Mouse (Mus musculus) brain, embryonic 14.5 days (tissue): ENCODE measurements around the gene Gtf2ird1. TPM values are rescaled to one million over a fixed set of nuclear protein-coding genes. Genes with fewer than 3 reads are reported as not detected.
"Not testable (repeated sequence)": the region's sequence is repeated elsewhere in the genome, so short reads cannot be mapped to it uniquely, and the experiment has no call there.

Experiments used
- DNase-seq: peaks from one replicate; pipeline ENCODE4 v3.0.0-alpha.2; 2011; ENCODE audit warnings: low read depth
- CTCF ChIP-seq: fragments of 200-500 bp; IDR thresholded peaks from 2 replicates; pipeline ENCODE4 v1.5.1; 2012; ENCODE audit warnings: inconsistent platforms, mild to moderate bottlenecking, moderate library complexity, borderline replicate concordance; ENCODE audit not compliant: insufficient read depth, insufficient read length; ENCODE audit errors: extremely low read depth
- POLR2A ChIP-seq: fragments of 200-500 bp; IDR thresholded peaks from 2 replicates; pipeline ENCODE4 v1.6.1; 2012; ENCODE audit warnings: mild to moderate bottlenecking, inconsistent platforms, borderline replicate concordance; ENCODE audit not compliant: poor library complexity, insufficient read depth, insufficient read length, severe bottlenecking; ENCODE audit errors: extremely low read depth
- polyA plus RNA-seq: library from polyadenylated mRNA; depleted of rRNA; stranded (reverse); fragments of >200 nt; gene quantifications from 2 replicates; pipeline ENCODE4 v1.2.3, GENCODE M21; 2012

Gtf2ird1 gene
- polyA plus RNA-seq, 1 experiment: 80.5 TPM

GRCm38 (mm10) chr5:134397434-134398163 lies 58.9 kb downstream of the Gtf2ird1 start:
- DNase-seq: no peak
- no peak for TF ChIP-seq CTCF
- no peak for TF ChIP-seq POLR2A

DNA sequence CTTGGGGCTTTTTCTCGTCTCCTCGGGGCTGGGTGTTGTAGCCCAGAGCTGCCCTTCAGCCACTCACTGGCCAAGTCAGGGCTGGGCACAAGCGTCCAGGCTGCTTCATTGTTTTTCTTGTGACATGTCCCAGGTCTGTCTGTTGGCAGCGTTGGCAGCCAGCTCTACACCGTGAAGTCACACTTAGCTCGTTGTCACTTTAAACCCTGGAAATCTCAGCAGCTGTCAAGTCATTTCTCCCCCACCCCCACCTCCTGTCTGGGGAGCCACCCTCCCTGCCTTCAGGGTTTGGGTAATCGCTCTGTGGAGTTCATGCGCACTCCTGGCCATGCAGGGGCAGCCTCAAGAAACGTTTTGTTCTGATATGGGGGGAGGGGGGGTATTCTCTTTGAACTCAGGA lies 60.0 kb downstream of the Gtf2ird1 start:
- TF ChIP-seq CTCF (no peak), POLR2A (no peak)
- peak; percentile 62 for DNase-seq

GRCm38 (mm10) chr5:134394624-134395023 lies 61.9 kb downstream of the Gtf2ird1 start:
- TF ChIP-seq CTCF: no peak
- no peak for TF ChIP-seq POLR2A
- peak; percentile 32 for DNase-seq

- no peak for TF ChIP-seq POLR2A
- TF ChIP-seq CTCF: no peak
- DNase-seq: no peak
Measured at GRCm38 (mm10) chr5:134393624-134394023, 62.9 kb downstream of the Gtf2ird1 start.

DNA sequence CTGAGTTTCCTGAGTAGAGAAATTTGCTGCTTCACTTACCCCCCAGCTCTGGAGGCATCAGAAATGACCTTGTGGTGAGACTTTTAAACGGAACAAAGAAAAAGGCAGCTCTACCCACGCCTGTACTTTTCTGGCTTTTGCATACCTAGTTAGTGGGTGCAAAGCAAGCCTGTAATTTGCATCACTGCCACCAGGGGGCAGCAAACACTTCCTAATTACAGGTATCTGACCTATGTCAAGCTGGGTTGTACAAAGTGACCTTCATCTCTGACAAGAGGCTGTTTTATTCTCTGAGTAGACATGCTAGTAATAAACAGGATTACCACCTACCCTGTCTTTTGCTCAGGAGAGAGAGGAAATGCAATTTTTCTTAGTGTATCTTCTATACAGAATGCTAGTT lies 71.4 kb downstream of the Gtf2ird1 start:
- TF ChIP-seq CTCF (peak; percentile 78; the same call in 1 of the 2 replicates), POLR2A (no peak)
- DNase-seq: peak; percentile 68

DNA sequence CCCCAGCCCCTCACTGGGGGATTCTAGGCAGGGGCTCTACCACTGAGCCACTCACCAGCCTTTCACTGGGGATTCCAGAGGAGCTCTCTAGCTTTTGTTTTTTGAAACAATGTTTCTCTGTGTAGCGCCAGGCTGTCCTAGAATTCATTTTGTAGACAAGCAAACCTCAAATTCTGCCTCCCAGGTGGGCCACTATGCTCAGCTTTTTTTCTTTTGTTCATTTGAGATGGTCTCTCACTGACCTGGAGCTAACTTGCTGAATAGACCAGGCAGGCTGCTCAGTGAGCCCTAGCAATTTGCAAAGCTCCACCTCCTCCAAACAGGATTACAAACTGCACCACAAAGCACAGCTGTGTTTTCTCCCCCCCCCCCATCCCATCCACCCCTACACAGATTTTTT lies 81.3 kb downstream of the Gtf2ird1 start:
- TF ChIP-seq CTCF: no peak
- DNase-seq: no peak

DNA sequence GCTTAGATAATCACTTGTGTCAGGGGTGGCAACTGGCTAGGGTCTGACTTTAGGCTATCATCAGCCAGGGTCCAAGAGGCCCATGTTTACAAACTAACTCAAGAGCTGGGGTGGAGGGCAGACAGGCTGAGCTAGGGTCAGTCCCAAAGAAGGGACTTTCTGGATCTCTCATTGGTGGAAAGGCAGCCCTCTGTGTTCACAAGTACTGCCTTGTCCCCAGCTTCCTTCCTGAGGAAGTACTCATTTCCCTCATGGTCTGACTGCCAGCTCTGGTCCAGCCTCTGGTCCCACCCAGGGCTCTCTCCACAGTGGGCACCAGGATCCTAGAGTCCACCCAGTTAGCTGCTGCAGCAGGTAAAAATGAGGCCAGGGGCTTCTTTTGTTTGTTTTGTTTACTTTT lies 82.0 kb downstream of the Gtf2ird1 start:
- DNase-seq: no peak
- TF ChIP-seq CTCF (no peak), POLR2A (no peak)

- TF ChIP-seq POLR2A (no peak), CTCF (peak; percentile 78; the same call in 1 of the 2 replicates)
- DNase-seq: peak; percentile 79
Measured at GRCm38 (mm10) chr5:134373912-134374488, 82.5 kb downstream of the Gtf2ird1 start.

DNA sequence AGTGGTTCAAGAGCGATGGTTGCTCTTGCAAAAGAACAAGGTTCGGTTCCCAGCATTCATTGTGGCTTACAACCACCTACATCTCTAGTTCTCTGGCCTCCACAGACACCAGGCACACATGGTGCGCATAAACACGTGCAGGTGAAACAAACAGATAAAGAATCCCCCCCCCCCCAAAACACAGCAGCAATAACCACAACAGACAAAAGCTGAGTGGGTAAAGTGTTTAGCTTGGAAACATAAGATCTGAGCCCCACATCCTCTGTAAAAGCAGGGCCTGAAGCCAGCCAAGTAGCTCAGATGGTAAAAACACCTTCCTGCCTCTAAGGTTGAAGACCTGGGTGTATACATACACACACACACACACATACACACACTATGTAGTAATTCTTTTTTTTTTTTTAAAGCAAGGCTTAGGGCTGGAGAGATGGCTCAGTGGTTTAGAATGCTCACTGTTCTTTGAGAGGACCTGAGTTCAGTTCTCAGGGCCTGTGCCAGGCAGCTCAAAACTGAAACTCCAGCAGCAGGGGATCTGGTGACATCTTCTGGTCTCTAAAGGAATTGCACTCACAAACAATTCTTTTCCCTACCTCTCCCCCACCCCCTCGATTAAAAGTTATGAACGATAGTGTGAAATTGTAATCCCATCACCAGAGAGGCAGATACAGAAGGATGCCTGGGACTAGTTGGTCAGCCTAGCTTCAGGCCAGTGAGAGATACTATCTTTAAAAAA lies 83.4 kb downstream of the Gtf2ird1 start:
- no peak for TF ChIP-seq POLR2A
- TF ChIP-seq CTCF: peak; percentile 25; the same call in 1 of the 2 replicates
- DNase-seq: no peak

GRCm38 (mm10) chr5:134371511-134372289 lies 84.8 kb downstream of the Gtf2ird1 start:
- TF ChIP-seq CTCF: no peak
- no peak for TF ChIP-seq POLR2A
- DNase-seq: no peak

- no peak for DNase-seq
- TF ChIP-seq POLR2A: no peak
- no peak for TF ChIP-seq CTCF
Measured at GRCm38 (mm10) chr5:134370831-134371230, 85.7 kb downstream of the Gtf2ird1 start.

- no peak for DNase-seq
- TF ChIP-seq CTCF: no peak
- TF ChIP-seq POLR2A: no peak
Measured at GRCm38 (mm10) chr5:134359101-134359500, 97.4 kb downstream of the Gtf2ird1 start.

DNA sequence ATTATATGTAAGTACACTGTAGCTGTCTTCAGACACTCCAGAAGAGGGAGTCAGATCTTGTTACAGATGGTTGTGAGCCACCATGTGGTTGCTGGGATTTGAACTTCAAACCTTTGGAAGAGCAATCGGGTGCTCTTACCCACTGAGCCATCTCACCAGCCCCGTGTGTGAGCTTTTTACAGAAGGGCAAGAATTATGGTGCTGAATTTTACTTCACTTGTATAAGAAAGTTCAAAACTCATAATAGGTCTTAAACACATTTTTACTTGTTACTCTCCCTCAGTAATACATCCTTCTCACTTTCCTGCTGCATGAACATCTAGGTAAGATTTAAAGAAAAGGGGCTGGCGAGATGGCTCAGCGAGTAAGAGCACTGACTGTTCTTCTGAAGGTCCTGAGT lies 101.1 kb downstream of the Gtf2ird1 start:
- DNase-seq: not testable (repeated sequence)
